Mouse (Mus musculus) naive thymus-derived CD4-positive, alpha-beta T cell, adult 2 months (primary cell): Measurements from ENCODE around the gene Smad3.

Experiments used
- DNase-seq: peaks from one replicate; pipeline ENCODE4 v3.0.0-alpha.2; 2011; ENCODE audit warnings: low read depth

Smad3 gene

DNA sequence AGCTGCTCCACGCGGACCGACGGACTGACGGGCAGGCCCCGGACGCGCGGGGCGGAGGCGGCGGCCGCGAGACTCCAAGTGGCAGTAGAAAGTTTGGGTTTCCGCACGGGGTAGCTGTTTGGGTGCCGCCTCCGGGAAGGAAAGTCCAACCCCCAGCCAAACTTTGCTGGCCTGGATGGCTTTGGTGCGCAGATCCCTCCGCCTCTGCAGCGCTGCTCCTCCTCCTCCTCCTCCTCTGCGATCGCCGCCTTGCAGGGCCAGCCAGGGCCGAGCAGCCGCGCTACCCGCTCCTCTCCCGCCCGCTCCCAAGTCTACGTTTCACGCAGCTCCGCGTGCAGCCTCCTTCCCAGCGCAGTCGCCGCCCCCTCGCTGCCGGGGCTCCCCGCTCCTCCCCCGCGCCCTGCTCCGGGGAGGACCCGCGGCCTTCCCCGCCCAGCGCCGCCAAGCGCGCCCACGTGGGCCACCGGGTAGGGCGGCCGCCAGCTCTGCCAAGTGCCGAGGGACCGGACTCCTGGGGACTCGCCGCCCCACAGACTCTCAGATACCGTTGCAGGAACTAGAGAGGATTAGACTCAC, at the start of gene Smad3:
Gene Smad3 (minus strand): TSS at position 130 of the 576 bp plus-strand sequence.
- peak; percentile 89 for DNase-seq

DNA sequence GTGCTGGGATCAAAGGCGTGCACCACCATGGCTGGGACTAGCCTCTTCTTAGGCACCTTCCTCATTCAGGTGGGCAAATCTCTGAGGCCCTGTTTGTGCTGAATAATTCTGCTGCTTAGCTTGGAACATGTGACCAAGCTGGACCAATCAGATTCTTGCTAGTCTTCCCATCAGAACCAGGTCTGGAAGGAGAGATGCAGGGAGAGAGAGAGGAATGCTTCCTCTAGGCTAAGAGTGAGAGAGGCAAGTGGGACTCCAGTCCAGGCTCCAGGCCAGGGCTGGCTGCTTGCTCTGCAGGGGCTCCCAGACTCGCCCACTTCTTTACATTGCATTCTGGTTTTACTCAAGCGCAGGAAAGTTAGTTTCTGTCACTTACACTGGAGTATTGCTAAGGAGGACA, 47.1 kb upstream of the Smad3 start:
- no peak for DNase-seq

DNA sequence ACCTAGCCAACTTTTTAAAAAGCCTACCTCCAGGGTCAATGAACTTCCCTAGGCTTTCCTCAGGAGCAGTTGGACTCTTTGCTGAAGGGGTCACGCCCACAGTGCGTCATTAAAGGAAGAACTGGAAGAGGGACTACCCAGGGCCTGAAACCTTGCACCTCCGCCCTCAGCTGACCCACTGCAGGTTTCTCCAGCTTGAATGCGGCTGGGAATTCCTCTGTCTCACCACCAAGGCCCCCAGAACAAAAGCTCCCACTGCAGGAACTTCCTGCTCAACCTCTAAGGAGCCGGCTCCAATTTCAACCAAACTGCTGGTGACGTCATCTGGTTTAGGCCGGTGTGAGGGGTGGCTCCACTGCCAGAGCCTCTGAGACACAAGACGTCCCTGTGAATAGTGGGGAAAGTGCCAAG, 45.4 kb upstream of the Smad3 start:
- DNase-seq: no peak

DNA sequence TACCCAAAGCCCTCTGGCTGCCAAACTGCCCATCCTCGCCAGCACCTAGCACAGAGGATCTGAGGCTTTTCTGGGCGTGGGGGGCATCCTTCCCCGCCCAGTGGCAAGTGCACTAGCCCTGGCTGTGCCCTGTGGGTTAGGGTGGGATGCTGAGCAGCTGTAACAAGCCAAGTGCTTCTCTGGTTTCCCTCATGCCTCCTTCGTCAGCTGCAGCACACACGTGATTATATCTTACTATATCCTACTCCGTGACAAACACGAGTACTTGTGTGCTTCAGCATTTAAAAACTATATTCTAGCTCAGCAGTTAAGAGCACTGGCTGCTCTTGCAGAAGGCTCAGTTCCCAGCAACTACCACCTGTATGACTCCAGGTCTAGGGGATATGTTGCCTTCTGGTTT, 44.7 kb upstream of the Smad3 start:
- no peak for DNase-seq

DNA sequence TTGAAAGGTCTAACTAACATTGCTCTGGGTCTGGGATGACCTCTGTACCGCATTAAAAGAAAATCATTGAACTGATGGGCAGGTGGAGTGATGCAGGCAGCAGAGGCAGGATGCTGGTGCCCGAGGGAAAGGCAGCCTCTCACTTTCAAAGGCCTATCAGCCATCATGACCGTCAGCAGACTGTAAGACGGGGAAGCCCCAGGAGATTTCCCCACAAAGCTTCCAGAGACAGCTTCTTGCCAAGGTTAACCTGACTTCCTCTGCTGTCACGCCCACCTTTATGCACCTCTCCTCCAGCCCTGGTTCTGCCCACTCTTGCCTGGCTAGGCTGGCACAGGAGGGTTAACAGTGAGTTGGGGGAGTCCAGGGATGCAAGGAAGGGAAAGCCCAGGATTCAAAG, 44.3 kb upstream of the Smad3 start:
- peak; percentile 11 for DNase-seq

DNA sequence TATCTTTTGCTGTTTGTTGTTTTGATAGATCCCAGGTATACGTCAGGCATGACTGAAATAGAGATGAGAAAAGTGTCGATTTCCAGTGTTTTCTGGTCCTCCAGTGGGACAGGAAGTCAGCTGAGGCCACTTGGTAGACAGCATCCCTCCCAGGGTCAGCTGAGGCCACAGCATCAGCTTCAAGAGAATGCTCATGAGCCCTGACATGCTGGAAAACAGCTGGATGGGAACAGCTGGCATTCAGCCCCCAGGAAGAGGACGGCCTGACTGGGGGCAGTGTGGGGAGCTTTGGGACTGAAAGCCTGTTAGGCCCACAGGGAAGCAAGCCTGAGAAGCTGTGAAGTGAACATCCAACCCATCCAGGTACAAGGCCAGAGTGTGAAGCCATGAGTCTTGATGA, 38.6 kb upstream of the Smad3 start:
- DNase-seq: no peak

DNA sequence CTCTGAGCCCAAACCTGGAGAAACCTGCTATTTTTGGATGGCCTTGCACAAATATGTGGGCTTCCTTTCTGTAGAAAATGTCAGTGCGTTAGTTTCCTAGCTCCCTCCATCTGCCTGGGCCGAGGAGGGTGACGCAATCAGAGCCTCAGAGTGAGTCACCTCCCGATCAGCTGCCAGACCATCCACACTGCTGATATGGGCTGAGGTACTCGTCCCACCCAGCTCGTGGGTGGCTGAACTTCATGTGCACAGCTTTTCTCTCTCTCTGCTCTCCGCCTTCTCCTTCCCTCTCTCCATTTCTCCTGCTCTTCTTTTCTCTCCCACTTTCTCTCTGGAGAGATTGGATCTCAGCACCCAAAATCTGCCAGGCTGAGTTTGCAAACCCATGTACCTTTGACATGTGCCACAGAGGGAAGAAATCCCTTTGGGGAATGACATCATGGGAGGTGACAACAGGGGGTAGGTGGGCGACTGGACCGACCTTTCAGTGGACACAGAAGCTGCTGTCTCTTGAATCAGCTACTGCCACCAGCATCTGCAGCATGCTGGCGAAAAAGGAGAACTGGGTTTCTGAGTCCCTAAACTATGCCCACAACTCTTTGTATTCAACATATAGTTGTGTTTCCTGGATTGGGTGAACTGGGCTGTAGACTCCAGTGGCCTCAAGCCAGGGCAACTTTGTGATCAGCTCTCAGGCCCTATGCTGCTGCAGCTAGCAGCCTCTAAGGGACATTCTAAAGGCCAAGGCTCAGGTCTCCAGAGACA, 36.1 kb upstream of the Smad3 start:
- no peak for DNase-seq

DNA sequence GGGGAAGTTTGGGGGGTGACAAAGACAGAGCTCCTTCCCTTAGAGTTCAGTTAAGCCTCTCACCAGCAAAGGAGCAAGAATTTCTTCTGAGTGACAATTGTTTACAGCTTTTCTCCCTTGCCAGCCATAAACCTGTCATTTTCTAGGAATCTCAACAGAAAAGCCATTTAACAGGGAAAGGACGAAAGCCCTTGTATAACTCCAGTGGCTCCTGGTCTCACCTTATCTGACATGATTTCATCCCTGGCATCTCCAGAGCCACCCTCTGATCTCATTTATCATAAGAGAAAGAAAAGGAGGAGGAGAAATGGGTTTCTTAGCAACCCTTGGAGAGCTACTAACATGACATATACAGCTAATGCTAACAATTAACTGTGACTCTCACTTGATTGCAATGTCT, 33.9 kb upstream of the Smad3 start:
- DNase-seq: no peak

DNA sequence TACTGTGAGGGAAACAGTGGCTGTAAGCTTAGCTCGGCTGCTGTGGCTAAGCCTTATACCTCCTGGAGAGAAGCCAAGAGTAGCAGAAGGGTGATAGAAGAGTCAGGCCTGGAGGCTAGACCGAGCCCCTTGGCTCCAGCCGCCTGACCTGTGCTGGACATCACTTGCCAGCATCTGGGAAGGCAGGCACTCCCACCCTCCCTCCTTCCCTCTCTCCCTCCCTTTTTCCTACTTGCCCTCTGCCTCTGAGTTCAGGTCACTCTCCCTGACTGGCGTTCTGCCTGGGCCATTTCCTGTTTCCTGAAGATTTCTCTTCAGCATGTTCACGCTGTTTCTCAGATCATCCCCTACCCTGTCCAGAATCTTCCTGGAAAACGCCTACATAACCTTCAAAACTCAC, 33.5 kb upstream of the Smad3 start:
- no peak for DNase-seq

DNA sequence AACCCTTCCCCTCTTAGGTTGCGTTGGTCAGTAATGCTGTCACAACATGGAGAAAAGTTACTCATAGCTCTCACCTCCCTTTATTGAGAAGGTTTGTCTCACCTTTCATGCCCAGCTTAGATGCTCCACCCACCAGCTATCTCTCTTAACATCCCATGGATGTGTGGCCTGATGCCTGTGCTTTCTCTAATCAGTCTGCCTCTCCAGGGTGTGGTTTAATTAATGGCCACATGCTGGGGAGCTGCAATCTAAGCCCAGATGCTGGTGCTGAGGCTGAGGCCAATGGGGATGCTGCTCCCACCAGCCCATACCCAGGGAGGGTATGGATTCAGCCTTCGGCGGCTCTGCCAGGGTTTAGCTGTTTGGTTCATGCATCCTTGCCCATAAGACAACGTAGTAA, 32.4 kb upstream of the Smad3 start:
- DNase-seq: no peak

DNA sequence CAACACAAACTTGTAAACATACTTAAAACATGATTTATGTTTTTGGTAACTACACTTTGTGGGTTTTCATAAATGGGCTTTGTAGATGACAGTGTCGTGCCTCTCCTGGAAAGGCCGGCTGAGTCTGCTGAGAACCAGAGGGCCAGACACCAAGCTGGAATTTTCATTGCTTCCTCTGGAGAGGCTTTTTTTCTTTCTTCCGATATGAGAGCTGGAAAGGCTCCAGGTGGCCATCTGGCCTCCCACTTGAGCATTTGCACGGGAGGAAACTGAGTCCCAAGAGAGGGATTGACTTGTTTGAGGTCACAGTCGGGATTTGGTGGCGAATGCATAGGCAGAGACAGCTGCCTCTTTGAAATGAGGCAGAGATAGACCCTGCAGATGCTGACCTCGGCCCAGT, 31.6 kb upstream of the Smad3 start:
- DNase-seq: no peak

DNA sequence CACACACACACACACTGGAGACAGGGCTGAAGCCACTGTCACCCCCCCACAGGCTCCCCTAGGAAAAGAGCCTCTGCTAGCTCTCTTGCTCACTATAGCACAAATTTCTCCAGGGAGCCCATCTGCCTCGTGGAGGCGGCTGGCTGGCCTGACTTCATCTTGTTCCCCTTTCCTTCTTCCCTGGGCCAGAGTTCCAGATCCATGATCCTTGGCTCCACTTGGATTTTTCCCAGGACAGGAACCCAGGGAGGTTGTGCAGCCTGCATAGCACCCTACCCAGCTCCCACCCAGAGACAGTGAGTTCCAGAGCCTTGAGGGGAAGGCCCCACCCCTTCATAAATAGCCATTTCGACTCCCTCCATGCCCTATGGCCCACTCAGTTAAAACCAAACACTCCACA, 29.8 kb upstream of the Smad3 start:
- DNase-seq: no peak

DNA sequence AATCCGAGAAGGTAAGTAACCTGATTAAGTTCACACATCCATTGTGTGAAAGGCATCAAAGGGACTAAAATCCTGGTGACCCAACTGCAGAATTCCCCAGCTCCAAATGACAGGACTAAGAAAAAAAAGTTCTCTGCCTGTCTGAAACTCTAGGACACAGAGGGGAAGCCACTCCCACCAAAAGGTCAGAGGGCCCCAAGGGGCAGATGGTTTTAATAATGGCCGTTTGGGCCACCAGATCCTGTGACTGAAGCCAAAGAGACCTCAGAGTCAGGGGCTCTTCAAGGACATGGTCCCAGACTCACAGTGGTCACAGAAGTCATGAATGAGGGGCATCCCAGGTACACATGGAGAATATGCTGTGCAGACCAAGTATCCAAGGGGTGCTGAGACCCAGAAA, 29.3 kb upstream of the Smad3 start:
- no peak for DNase-seq

DNA sequence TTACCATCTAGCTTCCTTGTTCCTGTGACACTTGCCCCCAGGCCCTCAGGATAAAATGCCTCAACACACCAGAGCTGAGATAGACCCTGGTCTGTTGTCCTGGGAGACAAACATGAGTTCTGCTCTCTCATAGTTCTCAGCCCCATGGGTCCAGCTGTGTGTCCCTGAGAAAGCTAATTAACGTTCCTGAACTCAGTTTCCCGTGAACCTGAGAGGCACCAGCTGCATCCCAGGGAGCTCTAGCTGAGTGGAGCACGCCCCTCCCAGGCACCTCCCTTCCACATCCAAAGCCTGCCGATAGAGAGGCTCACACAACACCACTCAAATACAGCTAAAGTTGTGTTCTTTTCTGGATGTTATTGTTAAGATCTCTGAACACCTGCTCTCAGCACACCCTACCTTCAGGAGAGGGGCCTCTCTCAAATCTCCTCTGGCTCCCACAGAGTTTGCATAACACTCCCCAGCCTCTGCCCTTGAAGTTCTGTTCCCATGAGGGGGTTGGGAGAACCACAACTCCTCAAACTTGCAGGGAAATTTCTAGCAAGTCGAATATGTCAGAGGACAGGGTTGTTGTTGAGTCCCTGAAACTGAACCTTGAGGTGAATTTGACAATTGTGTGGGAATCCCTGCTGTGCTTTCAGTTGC, 28.4 kb upstream of the Smad3 start:
- no peak for DNase-seq

DNA sequence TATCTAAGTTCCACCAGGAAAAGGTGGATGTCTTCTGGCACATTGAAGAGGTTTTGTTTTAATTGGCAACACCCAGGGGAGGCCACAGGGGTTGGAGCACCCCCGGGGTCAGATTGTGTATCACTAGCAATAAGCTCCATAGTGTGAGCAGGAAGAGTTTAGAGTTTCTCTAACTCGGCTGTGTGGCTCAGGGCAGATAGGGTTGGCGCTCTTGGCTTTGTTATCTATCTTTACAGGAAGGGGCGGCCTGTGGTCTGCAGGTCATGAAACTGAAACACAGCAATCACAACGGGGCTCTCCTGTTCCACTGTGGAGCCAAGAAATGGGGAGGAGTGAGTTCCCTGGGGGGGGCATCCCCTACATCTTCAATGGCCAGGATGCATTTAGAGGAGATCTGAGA, 27.7 kb upstream of the Smad3 start:
- no peak for DNase-seq

DNA sequence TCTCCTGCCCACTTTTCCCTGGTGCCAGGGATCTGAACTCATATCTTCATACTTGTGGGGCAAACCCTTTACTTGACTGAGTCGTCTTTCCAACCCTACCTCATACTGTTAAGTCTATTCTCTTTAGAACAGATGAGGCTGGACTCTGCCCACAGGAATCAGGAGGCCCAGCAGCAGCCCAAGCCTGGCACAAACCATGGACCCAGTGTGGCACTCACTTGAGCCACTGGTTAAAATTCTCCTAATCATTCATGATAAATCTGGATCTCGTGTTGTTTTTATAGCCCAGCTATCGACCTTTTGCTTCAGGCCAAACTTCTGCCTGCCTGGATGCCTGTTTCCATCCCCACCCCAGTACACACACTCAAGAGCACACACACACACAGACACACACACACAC, 26.8 kb upstream of the Smad3 start:
- no peak for DNase-seq

DNA sequence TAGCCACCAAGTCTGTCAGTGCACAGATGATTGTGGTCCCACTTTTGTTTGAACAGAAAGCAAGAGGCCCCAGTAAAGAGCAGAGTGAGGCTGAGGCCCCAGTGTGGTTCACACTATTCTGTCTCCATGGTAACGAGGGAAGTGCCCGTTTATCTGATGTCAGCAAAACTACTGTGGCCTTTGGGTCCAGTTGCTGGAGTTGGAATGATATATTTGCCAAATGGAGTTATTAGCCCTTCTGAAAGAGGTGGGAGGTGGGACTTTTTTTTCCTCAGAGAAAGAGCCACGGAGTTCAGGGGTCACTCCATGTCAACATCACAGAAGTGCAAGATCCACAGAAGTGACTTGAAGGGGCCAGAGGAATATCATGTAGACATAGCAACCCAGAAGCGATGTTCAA, 24.9 kb upstream of the Smad3 start:
- no peak for DNase-seq

DNA sequence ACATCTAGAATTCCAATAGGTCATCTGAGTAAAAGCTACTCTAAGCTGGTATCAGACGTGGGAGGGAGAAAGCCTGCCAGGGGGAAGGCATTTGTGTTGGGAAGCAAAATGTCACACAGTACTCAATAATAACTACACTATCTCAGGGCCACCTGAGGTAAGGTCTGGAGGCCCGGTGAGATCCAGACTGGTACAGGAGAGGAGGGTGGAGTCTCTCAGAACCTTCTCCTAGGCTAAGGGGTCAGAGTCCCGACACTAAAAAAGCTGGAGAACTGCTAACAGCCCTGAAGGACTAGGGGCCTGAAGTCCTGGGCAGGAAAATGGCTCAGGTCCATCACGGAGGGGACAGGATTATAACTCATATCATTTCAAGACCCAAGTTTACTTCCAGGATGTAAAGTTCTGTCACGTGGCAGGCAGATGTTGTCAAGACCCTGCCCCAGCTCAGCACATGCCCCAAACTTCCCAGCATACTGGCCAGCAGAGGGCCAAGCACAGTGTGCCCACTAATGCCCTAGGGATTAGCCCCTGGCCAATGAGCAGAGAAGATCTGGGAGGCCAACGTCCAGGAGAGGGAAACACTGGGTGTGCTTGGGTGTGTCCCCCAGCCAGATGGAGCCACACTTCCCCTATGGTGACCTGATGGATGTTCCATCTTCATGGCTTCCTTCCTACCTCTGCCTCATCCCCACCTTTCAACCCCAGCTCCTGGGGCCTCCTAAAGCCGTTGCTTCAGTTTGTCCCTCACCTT, 24.1 kb upstream of the Smad3 start:
- DNase-seq: no peak

DNA sequence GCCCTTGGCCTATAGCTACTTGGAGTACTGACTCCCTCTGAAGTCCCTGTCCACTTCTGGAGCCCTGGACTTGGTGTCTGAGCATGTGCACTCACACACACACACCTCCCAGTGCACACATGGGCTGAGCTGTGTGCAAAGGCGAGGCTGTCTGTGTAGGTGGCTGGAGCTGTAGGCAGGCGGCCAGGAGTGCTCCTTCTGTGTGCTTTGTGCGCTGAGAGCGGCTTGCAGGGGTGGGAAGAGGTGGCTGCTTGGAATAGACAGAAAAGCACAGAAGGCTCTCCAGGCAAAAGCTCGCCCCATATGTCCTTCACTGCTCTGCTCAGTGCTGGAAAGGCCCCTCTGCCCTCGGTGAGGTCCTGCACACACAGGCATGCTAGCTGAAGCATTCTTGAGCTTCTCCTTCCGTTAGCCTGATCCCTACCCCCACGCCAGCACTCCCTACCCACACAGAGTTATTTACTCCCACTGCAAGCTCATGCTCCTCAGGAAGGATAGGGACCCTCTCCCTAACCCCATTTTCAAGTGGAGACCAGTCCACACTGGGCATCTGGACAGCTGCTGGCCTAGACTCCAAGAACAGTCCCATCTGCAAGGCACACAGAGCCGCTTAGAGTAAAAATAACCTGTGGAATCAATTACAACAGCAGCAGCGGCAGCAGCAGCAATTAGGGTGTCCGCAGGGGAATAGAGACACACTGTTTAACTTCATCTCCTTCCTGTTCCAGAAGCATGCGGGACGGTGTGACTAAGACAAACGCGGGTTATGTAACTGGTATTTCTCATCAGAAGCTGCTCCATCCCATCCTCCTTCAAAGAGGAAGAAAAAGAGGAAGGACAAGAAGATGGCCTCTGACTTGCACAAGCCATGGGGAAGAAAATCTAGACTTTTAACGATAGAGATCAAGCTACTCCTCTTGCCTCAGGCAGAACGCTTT, 22.4 kb upstream of the Smad3 start:
- no peak for DNase-seq

DNA sequence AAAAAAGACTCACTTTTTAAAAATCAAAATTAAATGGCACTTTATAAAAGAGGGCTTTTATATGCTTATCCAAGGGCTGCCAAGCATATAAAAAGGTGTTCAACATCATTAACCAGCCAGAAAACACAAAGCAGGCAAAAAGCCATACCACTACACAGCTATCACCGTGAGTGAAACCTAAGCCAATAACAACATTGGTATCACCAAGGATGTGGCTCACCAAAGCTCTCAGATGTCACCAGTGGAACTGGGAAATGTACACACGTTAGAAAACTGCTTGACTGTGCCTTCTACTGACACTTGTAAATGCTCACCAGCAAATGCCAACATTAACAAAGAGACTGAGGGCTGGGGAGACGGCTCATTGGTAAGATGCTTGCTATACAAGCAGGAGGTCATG, 18.9 kb upstream of the Smad3 start:
- DNase-seq: peak; percentile 30

DNA sequence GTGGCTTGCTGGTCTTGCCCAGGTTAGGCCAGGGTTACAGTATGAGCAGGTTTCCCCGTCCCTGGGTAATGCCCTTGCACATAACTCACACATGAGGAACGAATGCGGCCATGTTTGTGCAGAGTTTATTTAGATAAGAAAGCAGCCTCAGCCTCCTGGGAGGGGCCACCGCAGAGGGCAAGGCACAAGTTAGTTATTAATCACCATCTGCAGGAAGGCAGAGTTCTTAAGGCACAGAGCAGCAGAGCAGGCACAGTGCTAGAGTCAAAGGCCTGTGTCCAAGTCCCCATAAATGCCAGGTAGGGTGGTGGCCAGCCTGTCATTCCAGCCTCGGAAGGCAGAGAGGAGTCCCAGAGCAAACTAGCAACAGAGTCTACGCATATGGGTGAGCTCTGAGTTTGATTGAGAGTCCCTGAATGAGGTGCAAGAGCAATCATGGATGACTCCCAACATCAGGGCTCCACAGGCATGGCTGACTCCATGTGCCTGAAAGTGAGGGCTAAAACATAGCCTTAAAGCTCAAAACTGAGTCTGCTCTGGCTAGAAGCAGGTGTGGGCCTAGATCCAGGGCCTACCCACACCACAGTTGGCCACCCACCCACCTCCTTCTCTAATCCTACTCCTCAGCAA, 17.2 kb upstream of the Smad3 start:
- DNase-seq: no peak
